Mouse (Mus musculus) CD4-positive helper T cell, adult 2 months (primary cell): ENCODE measurements around the gene Gad1.

ENCODE experiments used
- DNase-seq: peaks from one replicate; pipeline ENCODE4 v3.0.0-alpha.2; 2012; ENCODE audit warnings: low read depth, missing footprints, low spot score

The Gad1 gene

DNA sequence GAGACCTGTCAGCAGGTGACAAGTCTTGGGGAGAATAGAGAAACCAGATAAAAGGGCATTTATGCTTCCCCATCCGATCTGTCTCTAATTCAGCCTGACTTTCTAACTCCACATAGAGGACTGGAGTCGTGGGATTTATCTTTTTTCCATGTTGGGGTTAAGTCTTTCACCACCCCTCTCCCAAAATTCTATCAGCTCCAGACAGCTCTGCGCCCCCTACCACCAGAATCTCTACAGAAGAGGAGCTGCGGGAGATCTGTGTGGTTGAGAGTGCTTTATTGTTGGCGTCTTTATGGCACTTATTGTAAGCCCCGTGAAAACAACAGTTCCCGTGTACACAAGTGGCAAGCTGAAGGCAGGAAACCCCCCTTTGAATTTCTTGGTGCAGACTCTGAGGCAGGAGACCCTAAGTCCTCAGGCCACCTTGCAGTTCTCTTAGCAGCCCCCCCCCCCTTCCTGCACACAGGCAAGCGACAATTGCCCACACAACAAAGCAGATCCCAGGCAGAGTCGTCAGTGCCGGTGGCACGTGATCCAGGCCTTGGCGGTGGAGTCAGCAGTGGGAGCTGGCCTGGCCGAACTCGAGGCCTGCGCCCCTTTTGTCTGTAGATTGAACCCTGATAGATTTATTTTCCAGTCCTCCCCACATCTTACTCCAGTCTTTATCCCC is 11.9 kb downstream of the Gad1 start:
- no peak for DNase-seq

DNA sequence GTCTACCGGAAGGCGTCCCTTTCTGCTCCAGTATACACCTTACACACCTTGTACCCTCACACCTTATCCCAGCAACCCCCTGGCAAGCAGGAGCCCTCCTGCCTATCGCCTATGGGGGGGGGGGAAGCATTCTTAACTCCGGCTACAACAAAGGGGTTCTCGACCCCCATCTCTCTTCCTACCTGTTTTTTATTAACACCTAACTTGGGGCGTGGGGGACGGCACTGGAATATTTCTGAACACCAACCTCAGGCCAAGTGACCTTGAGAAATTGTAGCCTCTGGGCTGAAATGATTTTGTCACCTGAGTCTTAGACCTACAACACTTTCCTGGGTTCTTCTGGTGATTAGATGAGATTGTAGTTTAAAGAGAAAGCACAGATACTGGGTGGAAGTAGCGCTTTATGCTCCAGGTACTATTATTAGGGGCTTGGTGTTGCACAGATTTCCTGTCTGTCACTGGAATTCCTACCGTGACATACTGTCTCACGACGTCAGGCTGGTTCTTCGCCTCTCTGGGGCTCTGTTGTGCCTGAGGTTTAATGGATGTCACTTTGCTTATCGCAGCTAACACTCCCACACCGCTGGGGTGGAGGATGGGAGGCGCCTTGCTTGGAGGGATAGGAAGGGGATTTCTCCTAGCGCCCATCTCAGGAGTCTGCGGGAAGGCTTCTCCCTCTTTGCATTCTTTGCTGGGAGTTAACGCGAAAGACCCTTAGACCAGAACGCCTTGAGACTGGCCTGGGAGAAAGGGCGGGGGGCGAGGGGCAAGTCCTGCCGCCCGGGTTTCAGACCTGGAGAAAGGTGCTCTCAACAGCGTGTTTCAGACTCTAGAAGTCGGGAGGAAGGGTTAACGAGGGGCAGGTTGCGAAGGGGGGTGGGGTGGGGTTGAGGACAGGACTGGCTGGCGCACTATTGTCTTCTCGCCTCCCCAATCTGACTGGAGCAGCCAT is 13.1 kb downstream of the Gad1 start:
- no peak for DNase-seq

DNA sequence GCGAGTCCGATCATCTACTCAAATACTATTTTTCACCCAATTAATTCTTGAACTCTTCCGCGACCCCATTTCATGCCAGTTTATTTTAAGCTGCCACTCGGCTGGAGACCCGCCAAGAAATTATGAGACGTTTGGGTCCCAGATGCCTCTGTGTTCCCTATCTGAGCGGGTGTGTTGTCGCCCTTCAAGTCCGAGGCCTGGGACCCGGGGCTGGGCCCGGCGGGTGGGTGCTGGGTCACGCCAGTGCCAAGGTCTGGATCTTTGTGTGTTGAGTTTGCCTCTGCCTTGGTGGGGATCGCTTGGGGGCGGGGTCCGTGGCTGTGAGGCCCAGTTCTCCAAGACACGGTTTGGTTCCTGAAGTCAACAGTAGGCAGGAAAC is 13.7 kb downstream of the Gad1 start:
- no peak for DNase-seq

DNA sequence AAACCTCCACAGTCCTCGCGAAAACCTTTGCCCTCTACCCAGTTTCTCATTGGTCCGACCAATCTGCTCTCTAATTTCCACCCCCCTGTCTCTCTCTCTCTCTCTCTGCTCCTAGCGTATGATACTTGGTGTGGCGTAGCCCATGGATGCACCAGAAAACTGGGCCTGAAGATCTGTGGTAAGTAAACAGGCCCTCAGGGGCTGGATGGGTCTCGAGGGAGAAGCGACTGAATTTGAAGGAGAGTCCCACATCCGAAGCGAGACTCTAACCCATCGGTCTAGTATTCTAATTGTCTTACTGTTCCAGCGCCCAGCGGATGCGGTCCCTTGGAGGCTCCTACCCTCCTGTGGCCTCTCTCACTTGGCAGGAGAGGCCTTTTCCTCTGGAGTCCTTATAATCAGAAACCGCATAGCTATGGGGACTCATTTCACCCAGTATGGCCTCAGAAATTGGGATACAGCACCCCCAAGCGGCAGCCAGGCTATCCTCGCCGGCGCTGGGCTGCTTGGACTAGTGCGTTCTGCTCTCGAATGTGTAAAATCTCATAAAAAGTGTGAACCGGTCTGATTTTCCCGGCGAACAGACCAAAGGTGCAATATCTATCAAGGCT is 14.3 kb downstream of the Gad1 start:
- no peak for DNase-seq

DNA sequence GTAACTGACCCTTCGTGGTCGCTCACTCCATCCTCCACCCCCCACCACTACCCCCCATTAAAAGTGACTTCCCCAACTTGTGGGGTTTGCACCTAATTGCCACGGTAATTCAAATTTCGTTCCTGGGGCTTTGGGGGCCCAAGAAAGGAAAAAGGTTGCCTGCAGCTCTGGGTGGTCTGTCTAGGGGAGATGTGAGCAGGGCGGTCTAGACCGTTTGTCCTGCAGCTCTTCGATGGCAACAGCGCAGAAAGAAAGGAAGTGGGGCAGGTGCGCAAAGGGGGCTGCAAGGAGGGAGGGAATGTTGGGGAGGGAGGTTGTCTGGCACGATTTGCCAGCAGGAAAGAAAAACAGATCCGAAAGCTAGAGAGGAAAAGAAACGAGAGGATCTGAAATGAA is 14.8 kb downstream of the Gad1 start:
- DNase-seq: no peak

DNA sequence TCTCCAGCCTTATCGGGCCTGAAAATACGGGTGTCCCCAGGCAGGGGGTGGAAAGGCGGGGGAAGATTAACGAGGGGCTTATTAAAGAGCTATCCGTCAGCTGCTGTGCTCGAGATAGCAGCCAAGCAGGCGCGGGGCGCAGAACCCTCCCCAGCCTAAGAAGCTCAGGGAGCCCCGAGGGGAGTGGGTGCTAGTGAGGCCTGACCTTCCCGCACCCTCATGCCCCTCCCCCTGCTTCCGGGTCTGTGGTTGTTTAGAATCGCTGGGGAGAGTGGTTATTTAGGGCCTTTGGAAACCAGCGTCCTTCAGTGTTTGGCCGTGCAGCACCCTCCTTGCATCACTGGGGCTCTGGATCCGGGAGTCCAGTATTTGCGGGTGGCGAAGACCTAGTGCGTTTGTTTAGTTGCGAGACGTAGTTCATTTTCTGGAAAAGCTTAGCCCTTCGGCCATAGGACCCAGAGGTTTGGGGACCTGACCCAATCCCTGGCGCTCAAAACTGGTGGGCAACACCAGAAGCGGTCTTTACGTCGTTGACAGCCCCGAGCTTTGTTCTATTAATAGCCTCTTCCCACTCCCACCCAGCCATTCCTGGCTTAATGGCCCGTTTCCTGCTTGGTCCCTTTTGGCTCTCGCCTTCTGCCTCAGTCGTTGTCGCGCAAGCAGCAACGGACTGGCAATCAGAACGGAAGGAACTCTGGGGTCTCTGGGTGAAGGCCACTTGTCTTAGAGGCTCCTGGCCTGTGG is 15.5 kb downstream of the Gad1 start:
- no peak for DNase-seq

DNA sequence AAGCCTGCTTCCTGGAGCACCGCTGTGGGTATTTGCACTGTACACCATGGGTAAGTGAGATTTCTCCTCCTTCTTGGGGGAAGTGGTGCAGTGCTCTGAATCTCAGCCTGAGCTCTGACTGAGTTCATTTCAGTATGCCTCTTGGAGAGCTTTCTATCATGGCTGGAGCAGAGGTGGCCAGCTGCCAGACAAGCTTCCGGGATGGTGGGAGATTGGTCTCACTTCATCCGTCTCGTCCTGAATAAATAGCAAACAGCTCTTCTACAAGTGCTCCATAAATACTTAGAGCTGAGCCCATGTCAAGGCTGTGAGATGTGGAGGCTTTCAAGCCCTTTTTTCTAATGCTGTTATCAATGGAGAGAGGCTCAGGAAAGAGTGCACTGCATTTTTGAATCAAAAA is 18.8 kb downstream of the Gad1 start:
- no peak for DNase-seq

DNA sequence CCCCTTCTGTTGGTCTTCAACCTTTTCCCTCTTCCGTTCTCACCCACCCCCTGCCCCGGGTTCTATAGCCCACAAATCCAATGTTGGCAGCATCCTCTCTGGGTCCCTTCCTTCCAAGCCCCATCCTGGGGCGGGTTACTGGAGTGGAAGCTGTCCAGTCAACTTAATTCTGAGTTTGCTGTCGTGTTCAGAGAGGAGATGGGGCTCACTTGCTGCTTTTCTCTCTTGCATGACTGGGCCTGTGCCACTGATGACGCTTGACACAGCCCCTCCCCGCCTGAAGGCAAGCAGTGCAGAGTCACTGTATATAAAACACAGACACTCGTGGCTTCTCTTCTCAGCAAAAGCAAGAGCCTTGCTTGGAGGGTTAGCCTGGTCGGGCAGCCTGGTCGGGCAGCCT is 19.4 kb downstream of the Gad1 start:
- DNase-seq: no peak

DNA sequence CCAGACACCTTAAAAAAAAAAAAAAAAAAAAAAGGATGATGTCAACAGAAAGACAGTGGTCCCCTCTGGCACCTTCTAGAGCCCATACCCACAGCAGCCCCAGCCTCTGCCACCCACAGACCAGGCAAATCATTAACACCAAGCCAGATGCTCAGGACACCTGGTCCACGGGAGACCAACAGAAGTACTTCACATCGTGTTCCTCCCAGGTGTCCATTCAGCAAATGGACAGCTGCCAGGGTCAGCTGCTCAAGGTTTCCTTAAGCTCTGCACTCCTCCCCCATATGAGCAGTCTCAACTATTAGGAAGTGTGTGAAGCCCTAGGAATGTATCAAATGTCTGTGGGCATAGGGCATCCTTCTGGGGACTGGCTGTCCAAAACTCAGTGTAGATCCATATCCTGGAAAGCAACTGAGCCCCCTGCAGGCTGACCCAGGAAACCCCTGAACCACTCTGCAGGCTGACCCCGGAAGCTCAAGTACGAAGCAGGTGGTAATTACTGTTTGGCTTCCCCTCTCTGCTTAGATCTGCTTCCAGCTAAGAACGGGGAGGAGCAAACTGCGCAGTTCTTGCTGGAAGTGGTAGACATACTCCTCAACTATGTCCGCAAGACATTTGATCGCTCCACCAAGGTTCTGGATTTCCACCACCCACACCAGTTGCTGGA is 20.8 kb downstream of the Gad1 start:
- DNase-seq: no peak

DNA sequence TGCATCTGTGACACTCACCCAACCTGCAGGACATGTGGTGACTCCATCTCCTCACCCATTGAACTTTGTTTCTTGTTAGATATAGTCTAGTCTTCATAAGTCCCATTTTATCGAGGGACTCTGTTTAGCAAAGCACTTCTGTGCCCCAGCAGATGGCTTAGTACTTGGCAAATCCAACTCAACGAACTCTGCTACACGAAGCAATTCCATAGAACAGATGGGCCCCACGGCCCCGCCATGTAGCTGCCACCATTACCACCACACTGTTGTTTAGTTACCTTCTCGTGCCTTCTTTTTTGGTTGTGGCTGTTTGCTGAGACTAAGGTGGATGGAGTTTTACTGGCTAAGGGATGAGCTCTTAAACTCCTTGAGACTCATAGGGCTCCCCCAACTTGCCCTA is 35.3 kb downstream of the Gad1 start:
- DNase-seq: no peak

DNA sequence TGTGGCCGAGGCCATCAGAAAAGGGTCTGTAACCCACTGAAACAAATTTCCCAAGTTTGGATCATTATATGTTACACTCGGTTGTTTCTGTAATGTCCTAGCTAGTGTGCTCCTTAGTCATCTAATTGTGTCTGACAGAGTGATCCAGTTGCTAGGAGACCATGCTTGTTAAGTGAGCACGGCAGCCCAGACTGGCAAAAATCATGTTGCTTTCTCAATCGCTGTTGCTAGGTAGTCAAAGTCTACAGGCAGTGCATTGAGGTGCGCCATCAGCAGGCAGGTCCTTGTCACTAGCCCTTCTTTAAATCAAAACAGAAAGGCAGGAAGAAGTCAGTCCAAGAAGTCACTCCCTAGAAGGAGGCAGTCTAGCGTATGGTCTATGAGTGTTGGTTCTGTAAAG is 39.6 kb downstream of the Gad1 start:
- no peak for DNase-seq

DNA sequence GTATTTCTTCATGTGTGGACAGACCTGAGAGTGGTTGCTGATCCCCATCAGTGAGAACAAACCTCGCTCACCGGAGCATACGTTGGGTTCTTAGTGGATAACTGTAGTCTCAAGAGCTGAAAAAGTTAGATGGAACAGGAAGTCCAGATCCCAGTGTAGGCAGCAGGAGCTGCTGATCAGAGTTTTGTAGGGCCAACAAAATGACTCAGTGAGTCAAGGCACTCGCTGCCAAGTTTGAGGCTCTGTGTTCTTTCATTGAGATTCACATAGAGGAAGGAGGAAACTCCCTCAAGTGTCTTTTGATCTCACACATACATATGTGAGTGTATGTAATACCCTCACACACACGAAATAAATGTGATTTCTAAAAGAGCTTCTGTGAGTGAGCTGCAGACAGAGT is 40.8 kb downstream of the Gad1 start:
- DNase-seq: no peak

DNA sequence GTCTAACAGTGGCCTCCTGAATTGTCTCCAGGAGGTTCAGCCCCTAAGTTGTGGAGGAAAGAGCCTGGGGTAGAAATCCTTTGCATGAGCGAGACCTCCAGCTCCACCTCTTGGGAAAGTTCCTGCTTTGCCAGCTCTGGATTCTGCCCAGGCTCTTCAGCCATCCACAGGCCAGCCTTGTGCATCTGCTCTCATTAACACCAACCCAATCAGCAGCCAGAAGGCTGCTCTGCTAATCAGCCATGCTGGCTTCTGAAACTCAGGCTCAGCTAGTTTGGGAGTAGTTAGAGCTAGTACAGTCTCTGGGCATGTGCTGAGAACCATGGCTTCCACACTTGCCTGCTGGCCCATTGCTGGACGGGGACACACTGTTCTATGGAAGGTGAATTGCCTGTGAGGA is 43.0 kb downstream of the Gad1 start:
- DNase-seq: no peak

DNA sequence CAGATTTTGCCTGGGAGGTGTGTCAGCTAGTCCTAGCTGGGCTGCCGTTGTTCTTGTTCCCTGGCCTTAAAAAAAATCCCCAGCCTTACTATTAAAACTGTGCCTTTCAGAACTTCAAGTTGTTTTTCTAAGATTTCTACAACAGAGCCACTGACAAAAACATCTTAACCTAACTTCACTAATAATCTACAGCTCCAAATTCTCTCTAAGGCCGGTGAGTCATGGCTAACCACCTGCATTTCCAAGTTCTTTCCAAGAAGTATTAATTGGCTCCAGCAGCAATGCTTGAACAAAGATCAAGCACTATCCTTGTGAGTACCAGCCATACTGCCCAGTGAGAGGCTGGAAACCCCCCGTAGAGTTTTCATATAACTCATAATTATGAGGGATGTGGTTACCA is 56.9 kb downstream of the Gad1 start:
- no peak for DNase-seq

DNA sequence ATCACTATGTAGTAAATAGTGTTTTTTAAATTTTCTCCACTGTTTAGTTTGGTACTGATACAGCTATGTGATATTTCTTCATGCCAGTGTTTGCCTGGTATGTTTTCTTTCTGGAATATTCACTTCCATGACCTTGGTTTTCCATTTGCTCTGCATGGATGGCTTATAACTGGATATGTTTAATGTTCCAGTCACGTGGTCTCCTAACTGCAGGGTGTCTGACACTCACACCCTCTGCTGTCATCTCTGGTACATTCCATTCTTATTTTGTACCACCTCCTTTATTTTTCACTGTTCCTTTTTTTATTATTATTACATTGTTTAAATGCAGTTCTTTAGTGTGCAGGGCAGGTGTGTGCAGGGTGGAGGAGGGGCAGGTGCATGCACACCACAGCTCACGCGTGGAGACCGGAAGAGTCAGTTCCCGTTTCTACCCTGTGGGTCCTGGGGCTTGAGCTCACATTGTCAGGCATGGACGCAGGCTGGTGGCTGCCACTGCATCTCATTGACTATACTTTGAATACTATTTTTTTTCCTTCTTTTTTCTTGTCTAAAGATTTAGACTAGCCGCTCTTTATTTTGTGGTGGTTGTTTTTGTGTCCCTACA is 62.0 kb downstream of the Gad1 start:
- no peak for DNase-seq

DNA sequence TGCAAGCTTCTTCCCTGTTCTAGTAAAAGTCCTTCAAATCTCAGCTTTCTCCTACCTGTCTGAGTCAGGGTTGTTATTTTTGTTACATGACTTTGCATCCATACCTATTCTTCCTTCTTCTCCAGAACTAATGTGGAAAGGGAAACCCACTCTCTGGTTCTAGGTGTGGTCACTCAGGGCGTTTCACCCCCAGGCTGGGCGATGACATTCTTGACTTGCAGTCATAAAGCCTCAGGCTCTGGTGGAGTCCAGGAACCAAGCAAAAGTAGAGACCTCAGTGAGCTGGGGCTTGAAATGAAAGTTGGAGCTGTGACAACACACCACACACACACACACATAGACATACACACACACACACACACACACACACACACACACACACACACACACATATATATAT is 63.2 kb downstream of the Gad1 start:
- DNase-seq: no peak

DNA sequence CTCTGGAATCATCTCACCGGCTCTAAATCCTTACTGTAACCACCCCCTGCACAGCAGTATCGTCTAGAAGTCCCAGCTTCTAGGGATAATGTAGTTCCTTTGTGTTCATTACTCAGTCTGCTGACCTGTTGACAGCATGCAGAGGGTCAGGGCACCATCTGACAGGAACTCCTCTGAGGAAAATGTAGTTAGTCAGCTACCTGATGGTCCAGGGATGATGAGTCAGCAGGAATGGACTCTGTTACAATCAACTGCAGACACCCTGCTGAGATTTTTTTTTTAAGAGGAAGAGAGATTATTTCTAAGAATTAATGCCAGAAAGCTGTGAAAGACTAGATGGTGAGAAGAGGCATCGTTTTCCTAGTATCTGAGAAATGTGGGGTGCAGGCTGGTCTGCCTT is 63.7 kb downstream of the Gad1 start:
- no peak for DNase-seq

DNA sequence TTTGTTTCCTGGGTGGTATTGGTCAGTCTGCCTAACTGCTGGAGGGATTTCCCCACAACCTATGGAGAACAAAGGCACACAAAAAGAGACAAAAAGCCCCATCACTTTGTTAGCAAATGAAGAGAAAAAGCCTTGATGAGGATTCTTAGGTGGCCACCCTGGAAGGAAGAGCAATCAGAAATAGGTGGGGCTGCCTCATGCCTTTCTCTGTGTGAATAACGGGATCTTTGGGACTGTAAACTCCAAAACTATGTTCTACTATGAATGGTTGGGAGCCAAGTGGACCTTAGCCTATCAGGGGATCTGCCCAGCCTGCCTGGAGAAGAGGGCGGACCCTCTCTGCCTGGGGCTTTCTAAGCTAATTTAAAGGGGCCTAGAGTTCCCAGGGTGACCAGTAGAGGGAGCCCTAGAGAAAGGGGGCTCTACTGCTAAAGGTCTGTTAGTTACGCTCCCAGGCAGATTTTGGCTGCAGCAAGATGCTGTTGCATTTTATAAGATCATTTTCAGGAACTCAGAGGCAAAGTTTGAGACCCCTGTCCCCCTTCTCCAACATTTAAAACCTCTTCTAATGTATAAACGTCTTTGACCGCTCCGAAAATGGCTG is 66.5 kb downstream of the Gad1 start:
- peak; percentile 9 for DNase-seq

DNA sequence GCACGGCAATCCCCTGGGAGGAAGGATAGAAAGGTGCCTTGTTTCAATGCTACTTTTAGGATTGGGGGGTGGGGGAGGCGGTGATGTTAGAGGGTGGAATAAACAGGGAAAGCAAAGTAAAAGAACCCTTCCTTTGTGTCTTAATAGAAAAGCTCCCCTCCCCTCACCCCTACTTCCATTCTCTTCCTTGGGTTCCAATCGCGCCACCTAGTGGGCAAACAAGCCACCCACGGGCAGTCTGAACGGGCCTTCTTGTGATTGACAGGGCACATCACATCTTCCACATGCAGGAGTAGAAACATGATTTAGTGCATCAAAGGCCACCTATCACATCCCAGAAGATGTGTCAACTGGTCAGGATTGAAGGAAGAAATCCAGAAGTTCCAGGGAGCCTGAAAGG is 67.4 kb downstream of the Gad1 start:
- peak; percentile 25 for DNase-seq

DNA sequence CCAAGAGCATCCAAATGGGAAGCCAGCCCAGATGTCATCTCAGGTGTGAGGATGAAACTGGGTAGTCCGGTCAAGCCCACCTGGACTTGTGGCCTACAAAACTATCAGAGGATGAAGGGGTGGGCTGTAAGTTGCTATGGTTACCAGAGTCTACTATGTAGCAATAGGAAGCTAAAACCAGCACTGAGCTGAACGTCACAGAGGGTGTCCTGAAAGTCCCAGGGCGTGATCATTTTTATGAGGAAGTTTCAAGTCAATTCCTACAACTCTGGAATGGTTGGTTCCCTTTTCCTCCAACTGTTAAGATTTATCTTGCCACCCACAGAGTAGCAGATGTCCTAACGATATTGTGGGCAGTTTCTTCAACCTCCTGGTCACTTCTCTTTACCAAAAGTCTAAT is 69.4 kb downstream of the Gad1 start:
- DNase-seq: no peak

DNA sequence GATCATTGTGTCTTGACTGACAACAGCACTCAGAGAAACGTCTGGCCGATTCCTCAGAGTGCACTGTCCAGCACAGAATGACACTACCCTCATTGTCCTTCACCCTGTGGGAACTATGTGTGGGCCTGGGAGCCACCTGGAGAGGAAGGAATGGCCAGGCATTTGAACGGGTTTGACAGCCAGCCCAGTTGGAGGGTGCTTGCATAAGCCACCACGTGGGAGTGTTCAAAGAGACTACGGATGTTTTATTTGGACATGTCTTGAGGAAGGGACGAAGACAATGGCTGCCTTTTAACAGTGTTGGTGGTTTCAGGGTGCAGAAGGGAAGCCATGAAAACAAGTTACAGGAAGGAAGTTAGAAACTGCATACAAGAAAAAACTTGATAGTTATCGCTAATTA is 72.9 kb downstream of the Gad1 start:
- DNase-seq: no peak
